Mouse (Mus musculus) heart, embryonic 16.5 days (tissue): ENCODE measurements around the gene Man1a. TPM values are rescaled to one million over a fixed set of nuclear protein-coding genes. Genes with fewer than 3 reads are reported as not detected.

Source experiments
- ATAC-seq: fragments of 200-750 bp; cut with Nextera tagmentation; replicated peaks from 2 replicates; pipeline ENCODE4 v1.8.0; 2017; ENCODE audit warnings: moderate number of reproducible peaks; ENCODE audit not compliant: insufficient read depth, low FRiP score; ENCODE audit errors: extremely low read depth
- H3K27ac ChIP-seq: fragments of 300-500 bp; sonication (generic); 2 replicates; pipeline ENCODE4 v1.5.1; 2014; ENCODE audit warnings: mild to moderate bottlenecking, low read length, control low read depth, moderate library complexity
- H3K27me3 ChIP-seq: fragments of 300-500 bp; sonication (generic); 2 replicates; pipeline ENCODE4 v1.6.1; 2014; ENCODE audit warnings: low read length, mixed read lengths; ENCODE audit not compliant: control insufficient read depth, insufficient read depth
- H3K36me3 ChIP-seq: fragments of 300-500 bp; sonication (generic); 2 replicates; pipeline ENCODE4 v1.6.1; 2014; ENCODE audit not compliant: control insufficient read depth, insufficient read depth
- H3K4me1 ChIP-seq: fragments of 300-500 bp; sonication (generic); 2 replicates; pipeline ENCODE4 v1.6.1; 2014; ENCODE audit warnings: low read length, mixed read lengths; ENCODE audit not compliant: control insufficient read depth, insufficient read depth
- H3K4me2 ChIP-seq: fragments of 300-500 bp; sonication (generic); 2 replicates; pipeline ENCODE4 v1.6.1; 2014; ENCODE audit warnings: low read depth, mild to moderate bottlenecking, control low read depth, low read length
- H3K4me3 ChIP-seq: fragments of 300-500 bp; sonication (generic); 2 replicates; pipeline ENCODE4 v1.5.1; 2014; ENCODE audit warnings: mild to moderate bottlenecking, control low read depth, low read length
- H3K9ac ChIP-seq: fragments of 300-500 bp; sonication (generic); 2 replicates; pipeline ENCODE4 v1.6.1; 2014; ENCODE audit warnings: low read length, control low read depth
- H3K9me3 ChIP-seq: fragments of 300-500 bp; sonication (generic); replicated peaks from 2 replicates; pipeline ENCODE4 v1.6.1; 2016; ENCODE audit warnings: low read length; ENCODE audit not compliant: control insufficient read depth
- WGBS: fragments of 180-500 bp; shearing (Covaris S2); extraction: QIAGEN DNeasy Blood & Tissue Kit; methylation state at CpG from one replicate; pipeline ENCODE4 v1.1.7; 2014; 5-methylcytosine and 5-hydroxymethylcytosine counted together
- polyA plus RNA-seq: library from polyadenylated mRNA; unstranded; fragments of >200 nt; fragmentation: Nextera tagmentation; extraction: Ambion mirVana; gene quantifications from 2 replicates; pipeline ENCODE4 v1.2.1, GENCODE M21; 2015

The Man1a gene
- polyA plus RNA-seq, 1 experiment from 2014 or later: 5.8 TPM

GRCm38 (mm10) chr10:53888382-53889110 is 187.9 kb downstream of the Man1a start:
- no peaks in the 10 kb centered on the region for H3K9me3 ChIP-seq
- no peaks in the 10 kb centered on the region for H3K4me1 ChIP-seq
- no peaks in the 10 kb centered on the region for H3K27me3 ChIP-seq
- WGBS: 71% methylated on average over 10 of the region's 10 CpGs
- no peaks in the 10 kb centered on the region for H3K36me3 ChIP-seq
- ATAC-seq: no peak
- no peak overlapping the region for H3K4me2 ChIP-seq
- no peak overlapping the region for H3K27ac ChIP-seq
- H3K4me3 ChIP-seq: no peak overlapping the region
- H3K9ac ChIP-seq: no peak overlapping the region

- H3K27me3 ChIP-seq: no peaks in the 10 kb centered on the region
- no peaks in the 10 kb centered on the region for H3K4me1 ChIP-seq
- no peak overlapping the region for H3K9ac ChIP-seq
- H3K27ac ChIP-seq: no peak overlapping the region
- H3K4me3 ChIP-seq: no peak overlapping the region
- no peak overlapping the region for H3K4me2 ChIP-seq
- WGBS: 80% methylated on average over 5 of the region's 5 CpGs
- no peak for ATAC-seq
- no peaks in the 10 kb centered on the region for H3K36me3 ChIP-seq
- H3K9me3 ChIP-seq: no peaks in the 10 kb centered on the region
These were observed 189.9 kb downstream of the Man1a start for GRCm38 (mm10) chr10:53886475-53886874.

GRCm38 (mm10) chr10:53881310-53881709 is 195.1 kb downstream of the Man1a start:
- H3K9ac ChIP-seq: no peak overlapping the region
- H3K27me3 ChIP-seq: no peaks in the 10 kb centered on the region
- H3K4me3 ChIP-seq: no peak overlapping the region
- no peak for ATAC-seq
- H3K9me3 ChIP-seq: no peaks in the 10 kb centered on the region
- no peak overlapping the region for H3K27ac ChIP-seq
- H3K4me2 ChIP-seq: no peak overlapping the region
- H3K4me1 ChIP-seq: no peaks in the 10 kb centered on the region
- no peaks in the 10 kb centered on the region for H3K36me3 ChIP-seq

GRCm38 (mm10) chr10:53875896-53876295 is 200.5 kb downstream of the Man1a start:
- H3K9ac ChIP-seq: no peak overlapping the region
- H3K4me1 ChIP-seq: no peaks in the 10 kb centered on the region
- H3K4me3 ChIP-seq: no peak overlapping the region
- no peaks in the 10 kb centered on the region for H3K9me3 ChIP-seq
- no peak for ATAC-seq
- H3K36me3 ChIP-seq: no peaks in the 10 kb centered on the region
- no peaks in the 10 kb centered on the region for H3K27me3 ChIP-seq
- H3K4me2 ChIP-seq: no peak overlapping the region
- WGBS: 81% methylated on average over 4 of the region's 4 CpGs
- no peak overlapping the region for H3K27ac ChIP-seq

- Histone ChIP-seq H3K9ac (no peak overlapping the region), H3K4me1 (no peaks in the 10 kb centered on the region)
- 72% methylated on average over 3 of the region's 3 CpGs for WGBS
These were observed 202.2 kb downstream of the Man1a start for GRCm38 (mm10) chr10:53874191-53874590.

GRCm38 (mm10) chr10:53863486-53864357 is 212.7 kb downstream of the Man1a start:
- ATAC-seq: peak; percentile 60; the same call in 1 of the 2 replicates
- no peaks in the 10 kb centered on the region for H3K36me3 ChIP-seq
- no peak overlapping the region for H3K27ac ChIP-seq
- no peaks in the 10 kb centered on the region for H3K27me3 ChIP-seq
- 39% methylated on average over 7 of the region's 7 CpGs for WGBS
- H3K4me2 ChIP-seq: no peak overlapping the region
- no peak overlapping the region for H3K4me3 ChIP-seq
- H3K4me1 ChIP-seq: no peaks in the 10 kb centered on the region
- no peak overlapping the region for H3K9ac ChIP-seq
- no peaks in the 10 kb centered on the region for H3K9me3 ChIP-seq

More at GRCm38 (mm10) chr10:53874191-53874590, 202.2 kb downstream of the Man1a start:
- no peak for ATAC-seq
- H3K27me3 ChIP-seq: no peaks in the 10 kb centered on the region
- H3K4me2 ChIP-seq: no peak overlapping the region
- H3K27ac ChIP-seq: no peak overlapping the region
- H3K36me3 ChIP-seq: no peaks in the 10 kb centered on the region
- no peak overlapping the region for H3K4me3 ChIP-seq
- H3K9me3 ChIP-seq: no peaks in the 10 kb centered on the region

GRCm38 (mm10) chr10:53859879-53860278 is 216.5 kb downstream of the Man1a start:
- H3K36me3 ChIP-seq: no peaks in the 10 kb centered on the region
- WGBS: 63% methylated on average over 1 of the region's 1 CpGs

GRCm38 (mm10) chr10:53859224-53859623 is 217.2 kb downstream of the Man1a start:
- no peak overlapping the region for H3K27ac ChIP-seq

More at GRCm38 (mm10) chr10:53859879-53860278, 216.5 kb downstream of the Man1a start:
- no peak for ATAC-seq
- H3K27ac ChIP-seq: no peak overlapping the region
- H3K9ac ChIP-seq: no peak overlapping the region
- H3K4me1 ChIP-seq: no peaks in the 10 kb centered on the region
- H3K4me3 ChIP-seq: no peak overlapping the region
- no peaks in the 10 kb centered on the region for H3K27me3 ChIP-seq
- H3K9me3 ChIP-seq: no peaks in the 10 kb centered on the region
- H3K4me2 ChIP-seq: no peak overlapping the region

More at GRCm38 (mm10) chr10:53859224-53859623, 217.2 kb downstream of the Man1a start:
- WGBS: 85% methylated on average over 3 of the region's 3 CpGs
- H3K9me3 ChIP-seq: no peaks in the 10 kb centered on the region
- no peaks in the 10 kb centered on the region for H3K36me3 ChIP-seq
- H3K9ac ChIP-seq: no peak overlapping the region
- no peaks in the 10 kb centered on the region for H3K4me1 ChIP-seq
- H3K4me2 ChIP-seq: no peak overlapping the region
- H3K4me3 ChIP-seq: no peak overlapping the region
- no peaks in the 10 kb centered on the region for H3K27me3 ChIP-seq
- no peak for ATAC-seq
